Mouse (Mus musculus): ENCODE results near the gene Usp35.

DNA sequence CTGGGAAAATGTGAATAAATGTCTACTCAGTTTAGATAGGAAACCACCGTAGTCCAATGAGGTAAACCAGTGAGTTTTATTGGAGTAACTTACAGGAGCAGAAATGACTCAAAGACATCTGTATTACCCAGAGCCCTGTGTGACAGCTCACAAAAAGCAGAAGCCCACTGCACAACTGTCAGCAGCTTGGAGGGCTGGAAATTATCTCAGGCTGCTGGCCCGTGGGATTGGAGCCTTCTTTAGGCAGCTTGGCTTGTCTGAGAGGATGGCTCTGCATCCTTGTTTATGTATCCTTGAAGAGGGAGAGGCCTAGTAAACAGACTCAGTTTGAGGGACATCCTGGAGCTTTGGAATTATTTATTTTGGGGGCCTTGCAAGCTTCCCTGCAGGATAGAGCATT lies 11.1 kb upstream of the Usp35 start:
- no peak for TF ChIP-seq CTCF (IDR thresholded peaks at IDR 0.05; ENCODE audit: borderline replicate concordance, insufficient read depth, low read length)
- no peak for TF ChIP-seq POLR2A (IDR thresholded peaks at IDR 0.05; ENCODE audit: low read depth, low read length)

All from embryonic fibroblast, embryonic 13.5 days (primary cell).